7 mouse cellular contexts compared by ENCODE assay signal in the genomic region with DNA sequence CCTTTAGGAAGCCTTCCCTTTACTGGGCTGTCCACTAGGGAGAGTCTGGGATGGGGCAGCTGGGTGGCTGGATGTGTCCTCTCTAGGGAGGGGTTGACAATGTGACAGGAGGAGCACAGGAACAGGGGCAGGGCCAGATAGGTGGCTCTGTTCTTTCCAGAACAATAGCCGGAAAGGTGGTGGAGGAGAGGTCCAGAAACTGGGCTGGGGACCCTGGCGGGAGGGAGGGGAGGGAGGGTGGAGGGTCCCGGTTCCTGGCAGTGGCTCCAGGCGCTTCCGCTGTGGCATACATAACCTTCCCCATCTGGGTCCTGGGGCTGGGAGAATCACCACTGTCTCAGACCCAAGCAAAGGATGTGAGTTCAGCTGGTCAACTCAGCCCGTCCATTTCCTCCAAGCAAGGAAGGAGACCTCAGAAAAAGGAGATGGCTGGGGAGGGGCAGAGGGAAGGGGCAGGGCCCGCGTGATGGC. TPM values are rescaled to one million over a fixed set of nuclear protein-coding genes. Genes with fewer than 3 reads are reported as not detected.
DNase-seq lines count a peak whose midpoint lies in the region; ATAC-seq and TF ChIP-seq lines count a peak whose summit lies in the region.

No protein-coding gene starts in this region.

- peak overlapping the region; percentile 78 for H3K27ac ChIP-seq in forebrain, embryonic 14.5 days (ENCODE audit: low read depth, low read length)
- peak overlapping the region; percentile 93 for H3K27ac ChIP-seq in heart, embryonic 15.5 days
- H3K27ac ChIP-seq in kidney, postnatal 0 days: peak overlapping the region; percentile 77

- peak overlapping the region; percentile 48; the same call in 1 of the 2 replicates for H3K9ac ChIP-seq in forebrain, embryonic 14.5 days (ENCODE audit: low read length)
- peak overlapping the region; percentile 92 for H3K9ac ChIP-seq in heart, embryonic 15.5 days
- peak overlapping the region; percentile 42; the same call in 1 of the 2 replicates for H3K9ac ChIP-seq in kidney, postnatal 0 days (ENCODE audit: low read depth, low read length)

- H3K36me3 ChIP-seq in forebrain, embryonic 14.5 days (ENCODE audit: control insufficient read depth, insufficient read depth, low read length): peaks cover 31% of the 10 kb centered on the region
- H3K36me3 ChIP-seq in heart, embryonic 15.5 days: peaks cover 35% of the 10 kb centered on the region
- H3K36me3 ChIP-seq in kidney, postnatal 0 days (ENCODE audit: insufficient read depth, low read length): peaks cover 14% of the 10 kb centered on the region

- no peak for DNase-seq in forebrain, embryonic 14.5 days (ENCODE audit: low spot score)
- DNase-seq in kidney, postnatal 0 days (ENCODE audit: low spot score): peak; percentile 65
- DNase-seq in lung, postnatal 36 days: peak; percentile 84
- no peak for DNase-seq in cerebellum, adult 9-11 months
- DNase-seq in ovary, postnatal 10 days (ENCODE audit: low spot score): no peak
- no peak for DNase-seq in layer of hippocampus, adult 9-10 months (ENCODE audit: low spot score)

- no peaks in the 10 kb centered on the region for H3K27me3 ChIP-seq in forebrain, embryonic 14.5 days (replicated peaks; ENCODE audit: control insufficient read depth, insufficient read depth, low read length)
- H3K27me3 ChIP-seq in heart, embryonic 15.5 days: no peaks in the 10 kb centered on the region
- H3K27me3 ChIP-seq in kidney, postnatal 0 days (ENCODE audit: insufficient read depth, low read length): no peaks in the 10 kb centered on the region

- WGBS in forebrain, embryonic 14.5 days: 66% methylated on average over 8 of the region's 8 CpGs
- WGBS in heart, embryonic 15.5 days: 55% methylated on average over 8 of the region's 8 CpGs
- 48% methylated on average over 8 of the region's 8 CpGs for WGBS in kidney, postnatal 0 days

- no peak for ATAC-seq in forebrain, embryonic 14.5 days
- ATAC-seq in heart, embryonic 15.5 days (replicated peaks; ENCODE audit: insufficient number of reproducible peaks, insufficient read depth, low FRiP score, low read depth): peak; percentile 33
- ATAC-seq in kidney, postnatal 0 days (replicated peaks; ENCODE audit: low FRiP score, low read depth): no peak

- no peak overlapping the region for H3K4me3 ChIP-seq in forebrain, embryonic 14.5 days (ENCODE audit: low read depth, low read length)
- peak overlapping the region; percentile 95 for H3K4me3 ChIP-seq in heart, embryonic 15.5 days
- H3K4me3 ChIP-seq in kidney, postnatal 0 days (replicated peaks; ENCODE audit: low read depth, low read length): peak overlapping the region; percentile 79; the same call in 1 of the 2 replicates

- H3K9me3 ChIP-seq in forebrain, embryonic 14.5 days (replicated peaks; ENCODE audit: control insufficient read depth, low read length): no peaks in the 10 kb centered on the region
- no peaks in the 10 kb centered on the region for H3K9me3 ChIP-seq in heart, embryonic 15.5 days (replicated peaks)
- H3K9me3 ChIP-seq in kidney, postnatal 0 days (replicated peaks; ENCODE audit: low read length): no peaks in the 10 kb centered on the region

- peak overlapping the region; percentile 66; the same call in 1 of the 2 replicates for H3K4me2 ChIP-seq in forebrain, embryonic 14.5 days (ENCODE audit: low read length)
- H3K4me2 ChIP-seq in heart, embryonic 15.5 days: peak overlapping the region; percentile 96
- peak overlapping the region; percentile 93 for H3K4me2 ChIP-seq in kidney, postnatal 0 days (ENCODE audit: low read length)

- TF ChIP-seq CTCF in kidney, postnatal 0 days (IDR thresholded peaks at IDR 0.05; ENCODE audit: low read depth): peak; percentile 18; the same call in 1 of the 2 replicates

- H3K4me1 ChIP-seq in forebrain, embryonic 14.5 days (ENCODE audit: control insufficient read depth, insufficient read depth, low read length): peaks cover 37% of the 10 kb centered on the region
- H3K4me1 ChIP-seq in heart, embryonic 15.5 days (replicated peaks): peaks cover 72% of the 10 kb centered on the region
- H3K4me1 ChIP-seq in kidney, postnatal 0 days (replicated peaks; ENCODE audit: insufficient read depth, low read length): peaks cover 36% of the 10 kb centered on the region

RNA-seq across cellular contexts. Expression of a gene that starts 4.1 kb away (rescaled TPM):
- 8.0 and 8.9 TPM in 2 replicates for polyA plus RNA-seq in forebrain, embryonic 14.5 days (2014; fragmentation: Nextera tagmentation; extraction: Ambion mirVana)
- 18.0 and 22.5 TPM in 2 replicates for polyA plus RNA-seq in heart, embryonic 15.5 days (2015; fragmentation: Nextera tagmentation; extraction: Ambion mirVana)
- 14.2 and 14.4 TPM in 2 replicates for polyA plus RNA-seq in kidney, postnatal 0 days (2015; fragmentation: Nextera tagmentation; extraction: Ambion mirVana)

RNA-seq across cellular contexts. Expression of a gene that starts 5.2 kb away (rescaled TPM):
- 15.2 and 19.1 TPM in 2 replicates for polyA plus RNA-seq in forebrain, embryonic 14.5 days (2014; fragmentation: Nextera tagmentation; extraction: Ambion mirVana)
- 20.1 and 26.4 TPM in 2 replicates for polyA plus RNA-seq in heart, embryonic 15.5 days (2015; fragmentation: Nextera tagmentation; extraction: Ambion mirVana)
- 34.7 and 36.2 TPM in 2 replicates for polyA plus RNA-seq in kidney, postnatal 0 days (2015; fragmentation: Nextera tagmentation; extraction: Ambion mirVana)

RNA-seq across cellular contexts. Expression of a gene that starts 14.5 kb away (rescaled TPM):
- polyA plus RNA-seq in forebrain, embryonic 14.5 days (2014; fragmentation: Nextera tagmentation; extraction: Ambion mirVana): 0.70 and 1.3 TPM in 2 replicates
- polyA plus RNA-seq in heart, embryonic 15.5 days (2015; fragmentation: Nextera tagmentation; extraction: Ambion mirVana): 12.7 and 17.2 TPM in 2 replicates
- 54.5 and 61.2 TPM in 2 replicates for polyA plus RNA-seq in kidney, postnatal 0 days (2015; fragmentation: Nextera tagmentation; extraction: Ambion mirVana)

RNA-seq across cellular contexts. Expression of a gene that starts 44.1 kb away (rescaled TPM):
- 12.4 and 19.6 TPM in 2 replicates for polyA plus RNA-seq in forebrain, embryonic 14.5 days (2014; fragmentation: Nextera tagmentation; extraction: Ambion mirVana)
- polyA plus RNA-seq in heart, embryonic 15.5 days (2015; fragmentation: Nextera tagmentation; extraction: Ambion mirVana): 36.7 and 38.8 TPM in 2 replicates
- polyA plus RNA-seq in kidney, postnatal 0 days (2015; fragmentation: Nextera tagmentation; extraction: Ambion mirVana): 19.6 TPM in 2 replicates

RNA-seq across cellular contexts. Expression of a gene that starts 48.9 kb away (rescaled TPM):
- polyA plus RNA-seq in forebrain, embryonic 14.5 days (2014; fragmentation: Nextera tagmentation; extraction: Ambion mirVana): not detected in 2 replicates
- polyA plus RNA-seq in heart, embryonic 15.5 days (2015; fragmentation: Nextera tagmentation; extraction: Ambion mirVana): 0.16 TPM in 2 replicates
- polyA plus RNA-seq in kidney, postnatal 0 days (2015; fragmentation: Nextera tagmentation; extraction: Ambion mirVana): 16.5 and 17.6 TPM in 2 replicates

Comparison
In these comparisons a context has a peak if more than half of its experiments do, and no peak if none do; other contexts are left out.
1. DNase-seq: peak in kidney, postnatal 0 days (single experiment) and lung, postnatal 36 days (single experiment); none in forebrain, embryonic 14.5 days (single experiment), cerebellum, adult 9-11 months (single experiment), ovary, postnatal 10 days (single experiment) and layer of hippocampus, adult 9-10 months (single experiment).
2. H3K9ac ChIP-seq: peak in every context shown above with its lines; median percentile 92 in heart, embryonic 15.5 days; 48 in forebrain, embryonic 14.5 days; 42 in kidney, postnatal 0 days.
3. Peak in every context shown above with its lines, with median percentiles within 50 percentile points of each other: H3K27ac ChIP-seq and H3K4me2 ChIP-seq.